Mouse (Mus musculus) lung, postnatal 0 days (tissue): Measurements from ENCODE around the gene Lzts3.

Experiments used
- CTCF ChIP-seq: IDR thresholded peaks from 2 replicates; pipeline ENCODE4 v1.5.1; 2016; ENCODE audit warnings: antibody characterized with exemption, mild to moderate bottlenecking
- EP300 ChIP-seq: IDR thresholded peaks from 2 replicates; pipeline ENCODE4 v1.6.1; 2016; ENCODE audit warnings: antibody characterized with exemption, mild to moderate bottlenecking, control low read depth

DNA sequence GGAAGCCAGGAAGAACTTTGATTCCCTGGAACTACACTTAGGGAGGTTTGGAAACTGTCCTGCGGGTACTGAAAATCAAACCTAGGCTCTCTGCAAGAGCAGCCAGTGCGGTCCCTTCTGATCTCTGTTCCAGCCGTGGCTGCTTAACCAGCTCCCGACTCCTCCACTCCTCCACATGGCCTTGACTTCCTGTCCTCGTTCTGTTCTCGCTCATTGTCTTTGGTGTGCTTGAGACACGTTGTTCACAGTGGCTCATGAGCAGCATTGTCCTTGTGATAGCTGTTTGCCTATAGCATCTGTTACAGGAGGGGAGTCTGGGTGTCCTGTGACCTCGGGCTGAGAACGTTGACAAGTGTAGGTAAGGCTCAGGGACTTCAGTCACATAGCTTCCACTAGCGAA is 34.6 kb upstream of the Lzts3 start:
- TF ChIP-seq CTCF (no peak), EP300 (no peak)
